Mouse (Mus musculus) heart, embryonic 16.5 days (tissue): Measurements from ENCODE around the gene Socs7. TPM values are rescaled to one million over a fixed set of nuclear protein-coding genes. Genes with fewer than 3 reads are reported as not detected.

Experiments
- ATAC-seq: fragments of 200-750 bp; cut with Nextera tagmentation; replicated peaks from 2 replicates; pipeline ENCODE4 v1.8.0; 2017; ENCODE audit warnings: moderate number of reproducible peaks; ENCODE audit not compliant: insufficient read depth, low FRiP score; ENCODE audit errors: extremely low read depth
- H3K27ac ChIP-seq: fragments of 300-500 bp; sonication (generic); 2 replicates; pipeline ENCODE4 v1.5.1; 2014; ENCODE audit warnings: mild to moderate bottlenecking, low read length, control low read depth, moderate library complexity
- H3K27me3 ChIP-seq: fragments of 300-500 bp; sonication (generic); 2 replicates; pipeline ENCODE4 v1.6.1; 2014; ENCODE audit warnings: low read length, mixed read lengths; ENCODE audit not compliant: control insufficient read depth, insufficient read depth
- H3K36me3 ChIP-seq: fragments of 300-500 bp; sonication (generic); 2 replicates; pipeline ENCODE4 v1.6.1; 2014; ENCODE audit not compliant: control insufficient read depth, insufficient read depth
- H3K4me1 ChIP-seq: fragments of 300-500 bp; sonication (generic); 2 replicates; pipeline ENCODE4 v1.6.1; 2014; ENCODE audit warnings: low read length, mixed read lengths; ENCODE audit not compliant: control insufficient read depth, insufficient read depth
- H3K4me2 ChIP-seq: fragments of 300-500 bp; sonication (generic); 2 replicates; pipeline ENCODE4 v1.6.1; 2014; ENCODE audit warnings: low read depth, mild to moderate bottlenecking, control low read depth, low read length
- H3K4me3 ChIP-seq: fragments of 300-500 bp; sonication (generic); 2 replicates; pipeline ENCODE4 v1.5.1; 2014; ENCODE audit warnings: mild to moderate bottlenecking, control low read depth, low read length
- H3K9ac ChIP-seq: fragments of 300-500 bp; sonication (generic); 2 replicates; pipeline ENCODE4 v1.6.1; 2014; ENCODE audit warnings: low read length, control low read depth
- H3K9me3 ChIP-seq: fragments of 300-500 bp; sonication (generic); replicated peaks from 2 replicates; pipeline ENCODE4 v1.6.1; 2016; ENCODE audit warnings: low read length; ENCODE audit not compliant: control insufficient read depth
- WGBS: fragments of 180-500 bp; shearing (Covaris S2); extraction: QIAGEN DNeasy Blood & Tissue Kit; methylation state at CpG from one replicate; pipeline ENCODE4 v1.1.7; 2014; 5-methylcytosine and 5-hydroxymethylcytosine counted together
- polyA plus RNA-seq: library from polyadenylated mRNA; unstranded; fragments of >200 nt; fragmentation: Nextera tagmentation; extraction: Ambion mirVana; gene quantifications from 2 replicates; pipeline ENCODE4 v1.2.1, GENCODE M21; 2015

Gene Socs7
- polyA plus RNA-seq, 1 experiment from 2014 or later, result 3.2 TPM

DNA sequence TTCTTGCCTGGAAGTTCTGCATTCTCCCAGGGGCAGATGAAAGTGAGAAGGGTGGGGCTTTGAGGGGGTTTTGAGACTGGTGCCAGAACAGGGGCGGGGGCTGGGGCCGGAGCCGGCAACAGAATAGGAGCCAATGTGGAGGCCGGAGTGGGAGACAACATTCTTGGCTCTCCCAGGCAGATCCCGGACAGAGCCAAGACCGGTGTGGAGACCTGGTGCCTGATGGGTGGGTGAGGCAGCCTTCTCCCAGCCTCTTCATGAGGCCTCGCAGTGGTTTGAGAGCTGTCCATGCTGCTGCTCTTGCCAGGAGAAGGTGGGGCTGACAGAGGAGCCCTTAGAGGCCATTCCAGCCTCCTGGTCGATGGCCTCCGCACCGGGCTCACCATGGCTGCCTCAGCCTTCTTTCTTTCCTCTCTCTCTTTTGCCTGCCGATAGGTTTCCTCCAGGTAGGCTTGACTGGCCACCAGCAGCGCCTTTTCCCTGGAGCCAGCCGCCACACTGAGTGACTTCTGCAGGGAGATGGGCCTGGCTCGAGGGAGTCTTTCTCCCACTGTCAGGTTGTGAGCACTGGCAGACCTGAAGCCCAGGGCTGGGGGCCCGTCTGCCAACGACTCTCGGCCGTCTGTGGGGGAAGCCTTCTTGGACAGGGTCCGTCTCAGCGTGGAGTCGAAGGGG, 23.9 kb upstream of the Socs7 start:
- Histone ChIP-seq H3K4me2 (peak overlapping the region; percentile 68), H3K27me3 (peaks cover 15% of the 10 kb centered on the region), H3K9me3 (no peaks in the 10 kb centered on the region), H3K27ac (peak overlapping the region; percentile 67), H3K4me3 (peak overlapping the region; percentile 26), H3K9ac (peak overlapping the region; percentile 62), H3K36me3 (no peaks in the 10 kb centered on the region), H3K4me1 (peaks cover 13% of the 10 kb centered on the region)
- WGBS, result 39% methylated on average over 21 of the region's 21 CpGs
- peak; percentile 50 for ATAC-seq

DNA sequence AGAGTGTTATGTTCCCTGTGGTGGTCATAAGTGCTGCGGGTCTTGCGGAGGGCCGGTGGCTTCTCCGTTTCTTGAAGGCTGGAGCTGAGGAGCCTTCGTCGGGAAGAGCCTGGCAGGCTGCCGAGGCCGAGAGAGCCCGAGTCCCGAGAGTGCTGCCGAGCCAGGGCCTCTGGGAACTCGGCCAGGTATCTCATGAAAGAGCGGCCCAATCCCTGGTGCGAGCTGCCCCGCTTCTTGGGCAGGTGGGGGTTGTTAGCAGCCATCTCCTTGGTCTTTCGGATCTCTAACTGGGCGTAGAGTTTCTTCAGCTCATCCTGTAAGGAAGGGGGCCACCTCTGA, 23.4 kb upstream of the Socs7 start:
- peaks cover 17% of the 10 kb centered on the region for H3K4me1 ChIP-seq
- H3K9ac ChIP-seq, result peak overlapping the region; percentile 62
- H3K4me2 ChIP-seq, result peak overlapping the region; percentile 68
- H3K27ac ChIP-seq, result peak overlapping the region; percentile 67
- ATAC-seq, result no peak; the same call in 1 of the 2 replicates
- H3K36me3 ChIP-seq, result no peaks in the 10 kb centered on the region
- WGBS, result 14% methylated on average over 17 of the region's 17 CpGs
- no peaks in the 10 kb centered on the region for H3K9me3 ChIP-seq
- H3K27me3 ChIP-seq, result peaks cover 15% of the 10 kb centered on the region
- H3K4me3 ChIP-seq, result peak overlapping the region; percentile 26

- H3K36me3 ChIP-seq, result no peaks in the 10 kb centered on the region
- peaks cover 15% of the 10 kb centered on the region for H3K4me1 ChIP-seq
- no peak for ATAC-seq
- WGBS, result 41% methylated on average over 8 of the region's 8 CpGs
- peaks cover 1% of the 10 kb centered on the region; the same call in 1 of the 2 replicates for H3K27me3 ChIP-seq
- no peak overlapping the region for H3K4me3 ChIP-seq
- H3K4me2 ChIP-seq, result peak overlapping the region; percentile 47
- H3K27ac ChIP-seq, result no peak overlapping the region
- H3K9me3 ChIP-seq, result no peaks in the 10 kb centered on the region
- no peak overlapping the region for H3K9ac ChIP-seq
Measured at GRCm38 (mm10) chr11:97343175-97343574, 19.2 kb upstream of the Socs7 start.

DNA sequence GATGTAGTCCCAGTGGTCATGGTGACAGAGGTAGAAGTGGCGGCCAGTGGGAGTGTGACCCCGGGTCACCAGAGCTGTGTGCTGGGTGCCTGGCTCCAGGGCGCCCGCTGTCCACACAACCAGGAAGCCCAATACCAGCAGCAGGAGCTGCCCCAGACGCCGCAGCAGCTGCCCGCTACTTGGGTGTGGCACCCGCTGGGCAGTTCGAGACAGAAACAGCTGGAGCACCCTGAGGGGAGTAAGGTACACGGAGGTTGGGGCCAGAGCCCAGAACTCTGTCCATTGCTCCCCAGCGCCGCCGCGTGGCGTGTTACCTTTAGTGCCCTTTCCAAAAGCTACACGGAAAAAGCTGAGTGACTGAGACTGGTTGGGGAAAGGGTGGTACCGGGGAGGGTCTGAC, 18.7 kb upstream of the Socs7 start:
- no peak; the same call in 1 of the 2 replicates for ATAC-seq
- no peaks in the 10 kb centered on the region for H3K27me3 ChIP-seq
- no peaks in the 10 kb centered on the region for H3K9me3 ChIP-seq
- peak overlapping the region; percentile 29 for H3K4me3 ChIP-seq
- 18% methylated on average over 17 of the region's 17 CpGs for WGBS
- H3K4me1 ChIP-seq, result peaks cover 10% of the 10 kb centered on the region
- H3K9ac ChIP-seq, result peak overlapping the region; percentile 38
- H3K27ac ChIP-seq, result no peak overlapping the region
- no peaks in the 10 kb centered on the region for H3K36me3 ChIP-seq
- H3K4me2 ChIP-seq, result peak overlapping the region; percentile 47

GRCm38 (mm10) chr11:97345446-97345845, 16.9 kb upstream of the Socs7 start:
- peaks cover 11% of the 10 kb centered on the region for H3K4me1 ChIP-seq
- WGBS, result 38% methylated on average over 10 of the region's 10 CpGs
- no peak for ATAC-seq
- no peaks in the 10 kb centered on the region for H3K27me3 ChIP-seq
- no peak overlapping the region for H3K4me3 ChIP-seq
- H3K9me3 ChIP-seq, result no peaks in the 10 kb centered on the region
- H3K27ac ChIP-seq, result no peak overlapping the region
- H3K9ac ChIP-seq, result no peak overlapping the region
- no peaks in the 10 kb centered on the region for H3K36me3 ChIP-seq
- no peak overlapping the region for H3K4me2 ChIP-seq

DNA sequence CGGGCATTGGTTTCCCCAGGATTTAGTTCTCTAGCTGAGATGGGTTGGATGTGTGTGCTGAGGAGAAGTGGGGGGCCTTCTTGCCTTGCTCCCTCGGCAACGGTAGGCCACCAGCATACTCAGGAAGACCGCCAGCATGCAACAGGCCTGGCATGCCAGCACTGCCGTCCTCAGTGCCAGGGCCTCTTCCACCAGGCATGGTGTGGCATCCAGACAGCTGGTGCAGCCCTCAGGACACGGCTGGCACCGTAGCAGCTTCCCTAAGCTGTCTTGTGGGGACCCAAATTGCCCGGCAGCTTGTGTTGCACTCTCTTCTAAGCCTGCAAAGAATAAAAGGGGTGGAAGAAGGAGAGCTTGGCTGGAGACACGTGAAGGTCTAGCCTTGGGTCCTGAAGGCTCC, 16.0 kb upstream of the Socs7 start:
- no peak overlapping the region for H3K9ac ChIP-seq
- no peak overlapping the region for H3K4me3 ChIP-seq
- H3K4me1 ChIP-seq, result peaks cover 14% of the 10 kb centered on the region
- no peaks in the 10 kb centered on the region for H3K36me3 ChIP-seq
- H3K27ac ChIP-seq, result no peak overlapping the region
- H3K4me2 ChIP-seq, result no peak overlapping the region
- H3K27me3 ChIP-seq, result no peaks in the 10 kb centered on the region
- ATAC-seq, result no peak
- H3K9me3 ChIP-seq, result no peaks in the 10 kb centered on the region
- WGBS, result 83% methylated on average over 9 of the region's 9 CpGs

DNA sequence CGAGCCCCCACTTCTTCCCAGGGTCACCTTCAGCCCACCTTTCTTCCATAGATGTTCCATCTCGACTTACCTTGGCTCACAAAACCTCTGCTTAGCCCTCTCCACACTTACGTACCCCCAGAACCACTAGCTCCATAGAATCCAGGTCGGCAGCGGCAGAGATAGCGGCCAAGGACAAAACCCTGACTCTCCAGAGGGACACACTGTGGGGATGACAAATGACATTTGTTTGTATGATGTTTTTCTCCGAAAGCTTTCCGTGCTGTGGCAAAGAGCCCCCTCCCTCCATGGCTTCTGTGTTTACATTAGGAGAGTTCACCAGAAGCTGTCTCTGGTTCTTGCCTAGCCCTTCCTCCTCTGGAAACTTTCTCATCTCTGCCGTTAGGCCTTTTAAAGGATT, 15.1 kb upstream of the Socs7 start:
- no peak overlapping the region for H3K9ac ChIP-seq
- no peak overlapping the region for H3K4me2 ChIP-seq
- no peak overlapping the region for H3K4me3 ChIP-seq
- peaks cover 14% of the 10 kb centered on the region for H3K4me1 ChIP-seq
- WGBS, result 81% methylated on average over 9 of the region's 9 CpGs
- no peaks in the 10 kb centered on the region for H3K9me3 ChIP-seq
- H3K36me3 ChIP-seq, result no peaks in the 10 kb centered on the region
- H3K27me3 ChIP-seq, result no peaks in the 10 kb centered on the region
- no peak for ATAC-seq
- no peak overlapping the region for H3K27ac ChIP-seq

- peak overlapping the region; percentile 62 for H3K9ac ChIP-seq
- H3K27ac ChIP-seq, result peak overlapping the region; percentile 85
- no peaks in the 10 kb centered on the region for H3K36me3 ChIP-seq
- peak; percentile 87 for ATAC-seq
- no peak overlapping the region for H3K4me2 ChIP-seq
- WGBS, result 4% methylated on average over 2 of the region's 2 CpGs
- peaks cover 10% of the 10 kb centered on the region for H3K4me1 ChIP-seq
- H3K4me3 ChIP-seq, result no peak overlapping the region
- no peaks in the 10 kb centered on the region for H3K9me3 ChIP-seq
- H3K27me3 ChIP-seq, result no peaks in the 10 kb centered on the region
Measured at GRCm38 (mm10) chr11:97350035-97350434, 12.3 kb upstream of the Socs7 start.

DNA sequence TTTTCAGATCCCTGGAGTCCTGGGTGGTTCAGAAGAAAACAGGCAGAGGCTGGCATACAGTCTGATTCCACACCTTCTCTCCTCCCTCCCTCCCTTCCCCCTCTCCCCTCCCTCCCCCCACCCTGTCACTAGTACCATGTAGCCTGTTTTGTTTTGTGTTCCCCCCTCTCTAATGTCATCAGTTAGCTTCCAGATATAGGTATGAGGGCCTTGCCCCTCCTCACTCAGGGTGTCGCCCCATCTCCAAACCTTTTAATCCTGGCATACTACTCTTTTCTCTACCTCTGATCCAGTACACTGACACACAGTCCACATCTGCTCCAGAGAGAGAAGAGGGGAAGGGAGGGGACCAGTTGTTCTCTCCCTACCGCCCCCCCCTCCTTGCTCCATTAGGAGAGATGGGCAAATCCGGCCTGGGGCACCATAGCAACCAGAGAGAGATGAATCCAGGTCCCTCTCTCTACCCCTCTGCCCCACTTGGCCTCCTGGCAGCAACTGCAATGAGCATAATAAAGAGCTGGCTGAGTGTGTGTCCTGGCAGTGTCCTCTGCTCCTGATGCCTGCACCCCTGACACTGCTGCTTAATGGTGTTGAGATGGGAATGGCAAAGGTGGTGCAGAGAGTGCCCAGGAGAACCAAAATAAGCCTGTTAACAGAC, 10.2 kb upstream of the Socs7 start, which contains the start of gene Gpr179:
TSS of gene Gpr179 (minus strand) at position 51 of the 658 bp plus-strand sequence.
- no peak for ATAC-seq
- H3K27ac ChIP-seq, result no peak within 1 kb of the TSS
- H3K36me3 ChIP-seq, result no peaks in the 10 kb centered on the region
- no peak within 1 kb of the TSS for H3K4me3 ChIP-seq
- peaks cover 10% of the 10 kb centered on the region for H3K4me1 ChIP-seq
- no peaks in the 10 kb centered on the region for H3K9me3 ChIP-seq
- no peak within 1 kb of the TSS for H3K9ac ChIP-seq
- no peaks in the 10 kb centered on the region for H3K27me3 ChIP-seq
- no peak within 1 kb of the TSS for H3K4me2 ChIP-seq
- 81% methylated on average over 3 of the region's 3 CpGs for WGBS
